Mouse (Mus musculus) CD4-positive, CD25-positive, alpha-beta regulatory T cell, adult 2 months (primary cell): ENCODE results near the gene Spem1.

Source experiments
- DNase-seq: peaks from one replicate; pipeline ENCODE4 v3.0.0-alpha.2; 2012; ENCODE audit warnings: low read depth, low spot score

The Spem1 gene

DNA sequence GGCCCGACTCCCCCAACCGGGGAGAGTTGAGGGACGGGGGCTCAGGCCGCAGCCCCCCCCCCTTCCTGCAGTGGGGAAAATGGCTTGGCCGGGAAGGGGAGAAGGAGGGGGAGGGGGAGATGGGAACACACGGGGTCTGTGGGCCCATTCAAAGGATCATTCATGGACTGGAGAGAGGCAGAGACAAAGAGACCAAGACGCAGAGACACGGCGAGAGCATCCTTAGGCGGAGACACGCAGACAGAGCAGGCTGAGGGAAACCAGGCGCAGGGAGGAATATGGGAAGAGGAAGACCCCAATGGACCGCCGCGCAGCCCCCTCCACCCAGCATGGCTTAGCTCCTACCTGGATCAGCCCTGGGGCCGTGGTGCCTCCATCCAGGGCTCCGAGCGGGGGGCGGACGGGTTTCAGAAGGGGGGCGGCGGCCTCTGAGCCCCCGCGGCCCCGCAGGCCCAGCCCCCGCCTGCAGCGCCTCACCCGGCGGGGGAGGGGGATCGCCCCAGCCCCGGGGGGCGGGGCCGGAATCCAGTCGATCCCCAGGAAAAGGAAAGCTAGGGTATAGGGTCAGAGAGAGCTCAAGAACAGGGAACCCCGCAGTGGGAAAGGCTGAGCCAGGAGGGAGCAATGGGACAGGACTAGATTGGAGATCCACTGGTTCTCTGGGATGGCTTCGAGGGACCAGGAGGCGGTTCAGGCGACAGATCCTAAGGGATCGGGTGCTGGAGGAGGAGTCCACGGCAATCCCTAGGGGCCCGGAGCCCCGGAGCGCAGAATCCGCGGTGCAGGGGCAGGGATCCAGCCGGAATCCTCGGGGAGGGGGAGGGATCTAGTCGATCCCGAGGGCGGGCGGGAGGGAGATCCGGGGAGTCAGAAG lies 15.0 kb upstream of the Spem1 start:
- DNase-seq: peak; percentile 37

DNA sequence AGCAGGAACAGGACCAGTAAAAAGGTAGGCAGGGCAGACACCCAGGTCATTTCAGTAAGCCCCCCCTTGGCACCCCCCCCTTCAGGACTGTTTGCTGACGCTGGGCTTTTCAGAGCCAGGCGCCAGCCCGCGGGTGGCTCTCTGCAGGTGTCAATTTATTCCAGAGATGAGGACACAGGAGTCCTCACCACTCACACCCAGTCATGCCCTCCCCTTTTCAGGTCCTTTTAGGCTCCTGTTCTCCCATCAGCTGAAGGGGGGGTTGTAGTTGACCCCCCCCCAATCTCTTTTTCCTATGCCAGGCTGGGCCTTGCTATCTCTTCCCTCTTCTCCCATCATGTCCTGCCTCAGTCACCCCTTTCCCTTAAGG lies 14.0 kb upstream of the Spem1 start:
- peak; percentile 25 for DNase-seq

DNA sequence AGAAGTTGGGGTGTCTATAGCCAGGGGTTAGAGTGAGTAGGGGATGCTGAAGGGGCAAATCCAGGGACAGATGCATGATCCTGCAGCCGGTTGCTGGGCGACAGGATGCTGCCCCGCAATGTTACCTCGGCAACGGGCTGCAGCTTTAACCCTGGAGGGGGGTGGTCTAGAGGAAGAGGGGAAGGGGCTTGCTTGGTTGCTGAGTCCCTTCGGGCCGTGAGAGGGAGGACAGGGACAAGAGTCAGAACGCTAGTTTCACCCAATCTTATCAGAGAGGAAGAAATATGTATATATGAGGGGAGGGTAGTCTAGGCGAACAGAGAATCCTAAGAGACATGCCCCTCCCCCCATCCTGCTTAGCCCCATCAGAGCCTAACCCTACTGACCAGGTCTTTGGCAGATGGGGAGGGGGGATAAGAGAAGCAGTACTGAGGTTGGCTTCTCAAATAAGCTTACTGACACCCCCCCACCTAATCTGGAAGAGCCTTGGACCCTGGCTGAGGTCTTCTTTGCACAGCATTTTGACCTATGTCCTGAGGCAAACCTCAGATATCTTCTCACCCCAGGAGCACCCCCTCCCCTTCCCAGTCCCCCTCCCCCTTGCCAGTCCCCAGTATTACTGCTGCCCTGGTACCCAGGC lies 13.5 kb upstream of the Spem1 start:
- DNase-seq: peak; percentile 26

DNA sequence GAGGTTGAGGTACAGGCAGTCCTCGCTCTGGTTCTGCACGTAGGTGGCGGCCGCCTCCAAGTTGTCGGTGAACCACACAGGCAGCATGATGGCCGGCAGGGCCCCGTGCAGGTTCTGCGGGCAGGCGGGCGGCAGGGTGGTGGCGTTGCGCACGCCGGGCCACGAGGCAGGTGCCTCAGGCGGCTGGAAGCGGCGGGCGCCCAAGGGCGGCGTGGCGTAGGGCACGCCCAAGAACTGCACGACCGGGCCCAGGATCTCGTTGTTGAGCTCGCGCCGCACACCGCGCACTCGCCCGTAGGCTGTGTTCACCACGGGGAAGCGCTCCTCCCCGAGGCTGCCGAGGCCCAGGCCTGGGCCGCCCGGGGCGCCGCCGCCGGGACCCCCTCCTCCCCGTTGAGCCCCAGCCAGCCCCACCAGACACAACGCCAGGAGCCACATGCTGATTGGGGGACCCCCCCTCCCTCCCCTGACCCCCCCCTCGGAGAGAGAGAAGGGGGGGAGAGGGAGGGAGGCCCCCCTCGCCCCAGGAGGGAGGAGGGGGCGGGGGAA lies 12.1 kb upstream of the Spem1 start:
- peak; percentile 78 for DNase-seq

DNA sequence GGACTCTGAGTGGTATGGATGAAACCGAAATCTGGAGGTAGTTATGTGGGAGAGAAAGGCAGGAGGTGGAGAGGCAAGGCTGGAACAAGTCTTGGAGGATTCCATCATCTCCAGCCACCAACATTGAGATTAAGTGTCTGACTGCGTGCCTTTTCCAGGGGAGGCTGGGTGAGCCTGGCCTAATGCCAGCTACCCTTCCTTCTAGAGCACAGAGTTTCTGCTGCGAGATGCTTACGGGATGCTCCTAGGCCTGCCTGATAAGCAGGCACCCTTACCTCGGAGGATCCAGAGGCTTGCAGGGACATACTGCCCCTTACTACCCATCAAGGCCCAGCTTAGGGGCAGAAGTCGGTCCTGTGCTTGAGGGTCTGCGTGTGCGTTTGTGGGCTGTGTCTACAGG lies 11.6 kb upstream of the Spem1 start:
- DNase-seq: no peak

DNA sequence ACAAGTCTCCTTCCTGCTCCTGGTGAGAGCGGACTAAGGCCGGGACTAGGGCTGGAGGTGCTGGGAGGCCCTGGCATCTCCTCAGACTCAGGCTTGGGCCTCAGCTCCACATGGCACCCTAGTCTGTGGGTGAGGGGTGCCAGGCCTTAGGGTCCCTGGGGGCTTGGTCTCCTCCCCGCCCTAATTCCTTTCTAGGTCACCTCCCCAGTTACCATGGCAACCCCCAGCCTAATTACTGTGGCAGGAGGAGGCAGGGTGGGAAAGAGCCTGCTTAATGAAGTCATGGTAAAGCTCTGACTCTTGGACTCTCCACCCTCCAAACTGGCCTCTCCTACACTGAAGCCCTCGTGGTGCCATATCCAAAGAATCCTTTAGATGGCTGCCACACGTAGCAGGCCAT lies 6.9 kb upstream of the Spem1 start:
- DNase-seq: no peak

DNA sequence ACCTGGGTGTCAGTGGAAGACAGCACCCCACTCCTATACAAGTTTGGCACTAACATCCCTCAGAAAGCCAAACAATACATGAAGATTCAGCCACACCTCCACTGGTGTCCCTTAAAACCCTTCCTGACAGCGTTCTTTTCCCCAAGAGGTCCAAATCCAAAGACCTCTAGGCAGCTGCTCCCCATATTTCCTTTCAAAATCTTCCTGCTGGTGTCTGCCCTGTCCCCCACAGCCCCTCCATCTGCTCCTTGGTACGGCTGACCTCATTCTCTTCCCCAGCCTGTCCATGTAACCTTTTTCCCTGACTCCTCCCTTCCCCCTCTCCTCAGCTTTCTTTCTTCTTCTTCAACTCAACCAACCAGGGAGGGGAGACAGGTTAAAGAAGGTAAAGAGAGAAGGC lies 1.5 kb upstream of the Spem1 start:
- no peak for DNase-seq

DNA sequence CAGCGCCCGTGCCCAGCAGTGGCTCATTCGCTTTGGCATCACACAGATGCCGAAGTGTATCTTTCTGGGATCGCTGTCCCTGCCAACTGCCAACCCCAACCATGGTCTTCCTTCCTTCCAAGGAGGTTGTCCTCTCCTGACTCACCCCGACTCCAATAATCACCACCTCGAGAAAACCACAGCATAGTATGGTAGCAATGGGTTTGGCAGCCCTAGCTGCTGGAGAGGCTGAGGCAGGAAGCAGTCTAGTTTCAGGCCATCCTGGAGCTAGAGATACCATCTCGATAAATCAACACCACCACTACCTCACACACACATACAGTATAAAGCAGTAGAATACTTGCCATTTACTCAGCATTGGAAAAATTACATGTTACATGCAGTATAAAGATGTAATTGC lies 3.1 kb downstream of the Spem1 start:
- no peak for DNase-seq

DNA sequence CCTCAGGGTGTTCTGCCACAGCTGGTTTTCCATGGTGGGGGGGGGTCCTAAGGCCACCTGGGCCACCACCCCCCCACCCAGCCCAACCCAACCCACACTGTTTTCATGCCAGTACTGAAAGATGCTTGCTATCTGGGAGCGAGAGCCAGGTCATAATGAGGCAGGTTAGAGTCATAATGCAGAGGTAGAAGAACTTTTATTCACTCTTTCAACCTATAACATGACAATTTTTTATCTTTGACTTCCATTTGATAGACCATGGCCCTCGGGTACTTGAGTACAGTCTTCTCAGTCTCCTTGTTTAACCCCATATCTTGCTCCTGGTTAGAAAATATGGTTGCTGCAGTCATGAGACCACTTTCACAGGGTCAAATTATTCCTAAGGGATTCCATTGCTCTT lies 3.6 kb downstream of the Spem1 start, which contains the start of gene Spem2:
Gene Spem2, minus strand, starts transcription at position 101 of the 400 bp plus-strand sequence.
- DNase-seq: no peak

DNA sequence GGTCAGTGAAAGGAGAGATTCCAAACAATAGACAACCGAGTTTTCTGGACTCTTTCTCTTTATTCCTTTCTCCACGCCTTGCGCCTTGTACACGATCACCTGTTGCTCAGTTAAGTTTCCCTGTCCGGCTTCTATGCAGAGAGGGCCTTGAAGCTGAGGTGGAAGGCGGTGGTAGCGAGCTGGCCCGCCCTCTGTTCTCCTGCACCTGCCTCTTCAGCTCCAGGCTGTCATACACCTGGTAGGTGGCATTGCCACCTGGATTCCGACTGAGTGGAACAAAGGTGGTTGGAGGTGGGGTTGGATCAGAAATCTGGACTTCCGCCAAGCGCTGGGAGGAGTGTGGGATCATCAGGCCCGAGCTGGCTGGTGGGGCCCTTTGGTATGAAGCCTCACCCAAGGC lies 5.5 kb downstream of the Spem1 start:
- no peak for DNase-seq

DNA sequence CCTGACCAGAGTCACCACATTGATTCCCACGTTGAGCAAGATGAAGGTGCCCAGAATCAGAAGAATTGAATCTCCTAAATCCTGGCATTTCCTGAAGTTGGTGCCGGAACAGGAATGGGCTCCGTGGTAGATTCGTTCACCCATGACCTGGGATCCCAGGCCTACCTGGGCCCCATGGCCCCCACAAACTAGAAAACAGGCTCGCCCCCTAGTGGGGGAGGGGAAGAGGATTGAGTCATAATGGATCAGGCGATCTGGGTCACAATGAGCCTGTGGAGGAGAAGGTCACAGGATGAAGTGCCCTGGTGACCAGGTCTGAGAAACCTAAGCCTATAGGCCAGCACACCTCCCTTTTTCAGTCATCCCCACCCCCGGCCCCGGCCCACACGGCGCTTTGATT lies 6.8 kb downstream of the Spem1 start, which contains the start of gene Gm39566:
Gene Gm39566, minus strand, starts transcription at position 144 of the 400 bp plus-strand sequence.
- no peak for DNase-seq

DNA sequence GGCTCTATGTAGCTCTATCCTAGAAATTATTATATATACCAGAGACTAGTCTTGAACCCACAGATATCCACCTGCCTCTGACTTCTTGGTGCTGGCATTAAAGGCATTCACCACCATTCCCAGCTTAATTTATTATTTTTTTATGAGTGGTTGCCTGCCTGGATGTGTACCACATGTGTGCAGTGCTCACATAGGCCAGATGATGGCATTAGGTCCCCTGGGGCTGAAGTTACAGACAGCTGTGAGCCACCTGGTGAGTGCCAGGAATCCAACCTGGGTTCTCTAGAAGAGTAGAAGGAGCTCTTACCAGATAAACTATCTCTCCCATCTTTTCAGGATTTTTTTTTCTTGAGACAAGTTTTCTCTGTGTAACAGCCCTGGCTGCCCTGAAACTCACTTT lies 11.7 kb downstream of the Spem1 start:
- DNase-seq: no peak

DNA sequence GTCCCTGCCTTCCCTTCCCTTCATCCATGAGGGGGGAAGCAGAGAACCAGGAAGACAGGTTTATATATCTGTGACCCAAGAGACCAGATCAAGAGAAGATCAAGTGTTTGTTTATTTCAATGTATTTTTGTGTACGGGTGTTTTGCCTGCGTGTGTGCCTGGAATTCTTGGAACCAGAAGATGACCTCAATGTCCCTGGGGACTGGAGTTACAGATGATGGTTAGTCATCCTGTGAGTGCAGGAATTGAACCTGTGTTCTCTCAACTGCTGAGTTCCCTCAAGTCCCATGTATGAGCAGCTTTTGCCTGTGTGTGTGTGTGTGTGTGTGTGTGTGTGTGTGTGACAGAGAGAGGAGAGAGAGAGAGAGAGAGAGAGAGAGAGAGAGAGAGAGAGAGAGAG lies 14.3 kb downstream of the Spem1 start:
- DNase-seq: no peak

DNA sequence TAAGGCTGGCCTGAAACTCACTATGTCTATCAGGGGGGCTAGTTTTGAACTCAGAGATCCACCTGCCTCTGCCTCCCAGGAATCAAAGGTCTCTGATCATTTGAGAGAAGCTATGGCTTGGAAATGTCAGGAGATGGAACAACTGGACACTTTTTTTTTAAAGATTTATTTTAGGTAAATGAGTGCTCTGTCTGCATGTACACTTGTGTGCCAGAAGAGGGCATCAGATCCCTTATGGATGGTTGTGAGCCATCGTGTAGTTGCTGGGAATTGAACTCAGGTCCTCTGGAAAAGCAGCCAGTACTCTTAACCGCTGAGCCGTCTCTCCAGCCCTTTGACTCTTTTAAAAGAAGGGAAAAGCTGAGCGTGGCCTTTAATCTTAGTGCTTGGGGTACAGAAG lies 15.6 kb downstream of the Spem1 start:
- no peak for DNase-seq

DNA sequence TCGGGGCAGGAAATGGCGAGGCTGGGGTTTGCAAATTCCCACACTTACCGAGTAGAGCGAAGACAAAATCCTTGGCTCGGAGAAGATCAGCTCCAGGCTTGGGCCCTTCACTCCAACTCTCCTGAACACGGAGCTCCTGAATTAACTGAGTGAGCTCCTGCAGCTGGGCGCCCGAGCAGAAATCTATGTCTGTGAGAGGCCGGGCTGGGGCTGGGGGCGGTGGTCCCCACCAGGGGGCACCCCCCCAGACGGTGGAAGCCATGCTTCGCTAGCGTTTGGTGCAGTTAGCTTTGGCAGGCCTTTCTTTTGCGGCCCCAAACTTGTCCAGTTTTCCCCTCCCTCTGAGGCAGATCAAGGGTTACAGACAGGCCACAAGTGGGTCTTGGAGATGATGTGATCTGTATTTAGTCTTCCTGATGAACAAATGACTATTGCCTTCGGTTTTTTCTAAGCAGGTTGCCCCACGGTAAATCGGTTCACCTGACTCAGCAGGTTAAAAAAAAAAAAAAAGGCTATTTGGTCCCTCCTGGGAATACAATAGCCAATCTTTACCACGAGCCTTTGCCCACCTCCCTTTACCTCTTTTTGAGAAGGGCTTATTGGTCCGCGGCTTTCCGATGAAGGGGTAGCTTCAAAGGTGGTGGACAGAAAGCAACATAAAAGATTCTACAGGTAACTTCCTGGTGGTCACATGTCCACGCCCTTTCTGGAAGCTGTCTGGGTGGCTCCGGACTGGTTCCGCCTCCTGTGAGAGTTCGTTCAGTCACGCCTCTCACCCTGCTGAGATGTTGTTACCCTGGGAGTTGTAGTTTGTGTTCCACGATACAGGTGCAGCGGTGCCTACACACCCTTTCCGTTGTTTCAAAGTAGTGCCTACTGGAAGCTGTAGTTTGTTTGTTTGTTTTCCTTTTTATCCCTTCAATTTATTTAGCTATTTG lies 16.7 kb downstream of the Spem1 start, which contains the start of gene Tmem102:
Gene Tmem102, minus strand, starts transcription at position 653 of the 938 bp plus-strand sequence.
- no peak for DNase-seq

DNA sequence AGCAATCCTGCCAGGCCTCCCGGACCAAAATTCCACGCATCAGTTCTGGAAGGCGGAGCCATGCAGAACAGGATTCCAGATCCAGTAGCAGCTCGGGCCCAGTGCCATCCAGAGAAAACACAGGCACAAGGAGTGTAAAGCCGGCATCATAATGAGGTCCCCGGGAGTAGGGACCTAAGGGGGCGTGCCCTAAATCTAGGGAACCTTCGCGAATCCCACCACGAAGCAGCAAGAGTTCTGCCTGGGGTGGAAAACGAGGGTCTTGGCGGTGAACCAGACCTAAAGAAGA lies 17.4 kb downstream of the Spem1 start:
- DNase-seq: no peak

DNA sequence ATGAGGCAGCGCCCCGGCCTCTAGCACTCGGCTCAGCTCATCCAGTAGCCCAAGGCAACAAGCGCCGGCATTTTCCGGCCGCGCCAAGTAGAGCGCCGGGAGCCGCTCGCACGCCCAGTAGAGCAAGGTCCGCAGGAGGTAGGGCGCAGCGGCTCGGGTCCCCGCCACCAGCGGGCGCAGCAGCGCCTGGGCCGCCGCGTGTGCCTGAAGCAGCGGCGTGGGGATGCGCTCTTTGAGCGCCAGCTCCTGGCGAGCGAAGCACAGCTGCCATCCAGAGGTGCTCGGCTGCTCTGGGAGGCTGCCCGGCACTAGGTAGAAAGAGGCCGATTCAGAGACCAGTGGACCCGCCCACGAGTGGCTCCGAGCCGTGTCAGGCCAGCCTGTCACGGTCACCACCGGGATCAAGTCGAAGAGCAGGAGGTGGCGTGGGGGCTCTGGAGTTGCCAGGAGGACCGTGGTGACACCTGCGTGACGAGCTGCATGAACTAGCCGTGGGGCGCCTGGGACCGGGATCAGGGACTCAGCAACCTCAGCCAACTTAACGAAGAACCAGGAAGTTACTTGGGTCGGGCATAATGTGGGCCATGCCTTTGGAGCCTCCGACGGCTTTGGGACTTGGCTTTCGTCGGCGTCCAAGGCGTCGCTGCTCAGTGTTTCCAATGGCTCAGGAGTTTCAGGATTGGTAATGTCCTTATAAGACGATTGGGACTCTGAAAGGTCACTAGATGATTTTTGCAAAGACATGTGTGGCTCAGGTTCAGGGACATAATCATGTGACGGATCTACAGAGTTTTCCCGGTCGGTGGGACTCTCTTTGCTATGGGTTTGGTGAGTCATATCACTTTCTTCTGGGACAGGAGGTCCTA lies 18.0 kb downstream of the Spem1 start:
- peak; percentile 85 for DNase-seq

DNA sequence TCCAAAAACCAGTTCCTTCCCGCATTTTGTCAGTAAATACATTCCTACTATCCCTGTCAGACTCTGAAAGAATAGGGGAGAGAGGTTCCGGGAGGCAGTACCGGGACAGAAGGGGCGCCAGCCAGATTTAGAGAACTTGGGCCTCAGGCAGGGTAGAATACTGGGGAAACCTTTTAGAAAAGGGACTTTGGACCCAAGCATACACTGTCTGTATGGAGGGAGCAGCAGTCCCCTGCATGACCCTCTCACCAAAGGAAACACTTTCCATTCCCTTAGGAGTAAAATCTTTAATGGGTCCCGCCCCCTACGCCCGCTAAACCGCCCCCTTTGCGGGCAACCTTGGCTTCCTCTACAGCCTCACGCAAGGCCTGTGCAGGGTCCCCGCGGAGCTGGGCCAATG lies 18.7 kb downstream of the Spem1 start:
- no peak for DNase-seq

DNA sequence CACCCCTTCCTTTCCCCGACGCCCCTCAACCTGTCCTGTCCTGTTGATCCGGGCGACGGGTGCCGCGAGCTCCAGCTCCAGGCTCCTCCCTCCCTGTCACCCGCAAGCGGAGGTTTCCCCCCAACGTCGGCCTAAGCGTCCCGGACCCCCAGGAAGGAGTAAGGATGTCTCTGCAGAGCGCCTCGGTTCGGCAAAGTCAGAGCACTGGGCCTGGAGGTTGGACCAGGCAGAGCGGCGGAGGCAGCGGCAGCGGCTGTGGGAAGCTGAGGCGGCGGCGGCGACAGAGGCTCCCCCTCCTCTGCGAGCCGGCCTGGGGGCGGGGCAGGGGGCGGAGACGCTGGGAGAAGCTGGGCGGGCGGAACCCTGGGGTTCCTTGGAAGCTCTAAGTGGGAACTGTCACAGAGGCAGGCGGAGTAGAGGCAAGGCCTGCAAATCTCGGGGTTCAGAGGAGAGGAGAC lies 19.3 kb downstream of the Spem1 start:
- peak; percentile 82 for DNase-seq

DNA sequence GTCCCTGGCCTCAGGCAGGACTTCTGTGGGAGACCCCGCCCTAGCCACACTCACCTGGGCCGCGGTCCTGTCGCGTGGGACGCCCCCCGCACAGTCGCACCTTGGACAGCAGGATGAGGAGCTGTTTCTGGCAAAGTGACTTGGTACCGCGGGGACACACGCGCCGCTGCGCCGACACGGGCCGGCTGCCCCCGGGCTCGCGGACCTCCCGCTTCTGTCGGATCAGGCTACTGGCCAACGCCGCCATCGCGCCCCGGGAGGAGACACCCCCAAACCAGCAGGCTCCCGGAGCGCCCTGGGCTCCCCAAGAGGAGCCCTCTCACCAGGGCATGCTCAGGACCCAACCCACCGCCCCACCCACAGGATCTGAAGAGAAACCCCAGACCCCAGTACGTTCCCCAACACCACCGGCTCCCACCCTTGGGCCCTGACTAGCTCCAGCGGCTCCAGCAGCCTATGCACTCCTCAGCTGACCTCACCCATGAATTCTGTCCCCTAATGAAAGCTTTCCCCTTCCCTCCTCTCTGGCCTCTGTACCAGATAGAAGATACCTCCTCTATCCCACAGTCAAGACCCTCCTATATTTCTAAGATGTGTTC lies 20.5 kb downstream of the Spem1 start, which contains the start of gene Fgf11:
Gene Fgf11, minus strand, starts transcription at position 479 of the 599 bp plus-strand sequence.
- peak; percentile 28 for DNase-seq
